Mouse (Mus musculus) G1E (cell line): ENCODE data around the gene Dennd1a.

Experiments used
- CTCF ChIP-seq: IDR thresholded peaks from 2 replicates; pipeline ENCODE4 v1.5.1; 2012; ENCODE audit warnings: low read depth, low read length, inconsistent platforms, mixed read lengths
- GATA1 ChIP-seq: IDR thresholded peaks from 2 replicates; pipeline ENCODE4 v1.6.1; 2012; ENCODE audit warnings: borderline replicate concordance, low read length, inconsistent platforms, mixed read lengths
- GATA2 ChIP-seq: IDR thresholded peaks from 2 replicates; pipeline ENCODE4 v1.6.1; 2012; ENCODE audit warnings: low read depth, low read length, inconsistent platforms, borderline replicate concordance
- POLR2AphosphoS5 ChIP-seq: IDR thresholded peaks from 2 replicates; pipeline ENCODE4 v1.6.1; 2012; ENCODE audit warnings: low read depth, low read length, inconsistent platforms; ENCODE audit not compliant: insufficient replicate concordance
- TAL1 ChIP-seq: conservative IDR thresholded peaks from 2 replicates; pipeline ENCODE4 v1.6.1; 2012; ENCODE audit warnings: low read depth, low read length, inconsistent platforms, mixed read lengths

- TF ChIP-seq CTCF, result no peak
- TF ChIP-seq TAL1, result no peak
- no peak for TF ChIP-seq GATA1
- no peak for TF ChIP-seq GATA2
- TF ChIP-seq POLR2AphosphoS5, result no peak
Measured at GRCm38 (mm10) chr2:37789995-37790394, 497.2 kb downstream of the Dennd1a start.
